Mouse (Mus musculus) midbrain, embryonic 16.5 days (tissue): ENCODE measurements at regions not wholly inside any gene's neighbourhood (a gene's known extent, or its start where the extent isn't known, plus 50 kb on each side); places are given as distances from the start of the nearest gene placed in this dataset.

Experiments used
- ATAC-seq: fragments of 200-750 bp; cut with Nextera tagmentation; 2 replicates; pipeline ENCODE4 v1.8.0; 2017; ENCODE audit warnings: moderate TSS enrichment
- H3K27ac ChIP-seq: fragments of 300-500 bp; sonication (generic); 2 replicates; pipeline ENCODE4 v1.5.1; 2014; ENCODE audit warnings: mild to moderate bottlenecking, low read length, mixed read lengths
- H3K27me3 ChIP-seq: fragments of 300-500 bp; sonication (generic); 2 replicates; pipeline ENCODE4 v1.6.1; 2014; ENCODE audit warnings: low read depth, low read length, mixed read lengths; ENCODE audit not compliant: control insufficient read depth, insufficient read depth
- H3K36me3 ChIP-seq: fragments of 300-500 bp; sonication (generic); 2 replicates; pipeline ENCODE4 v1.6.1; 2014; ENCODE audit warnings: mild to moderate bottlenecking, low read length, moderate library complexity, mixed read lengths; ENCODE audit not compliant: control insufficient read depth, insufficient read depth
- H3K4me1 ChIP-seq: fragments of 300-500 bp; sonication (generic); 2 replicates; pipeline ENCODE4 v1.6.1; 2014; ENCODE audit warnings: mild to moderate bottlenecking, low read length, mixed read lengths; ENCODE audit not compliant: control insufficient read depth, insufficient read depth
- H3K4me2 ChIP-seq: fragments of 300-500 bp; sonication (generic); 2 replicates; pipeline ENCODE4 v1.6.1; 2014; ENCODE audit warnings: mild to moderate bottlenecking, low read length, mixed read lengths
- H3K4me3 ChIP-seq: fragments of 300-500 bp; sonication (generic); 2 replicates; pipeline ENCODE4 v1.5.1; 2014; ENCODE audit warnings: low read depth, mild to moderate bottlenecking, low read length, moderate library complexity, mixed read lengths
- H3K9ac ChIP-seq: fragments of 300-500 bp; sonication (generic); 2 replicates; pipeline ENCODE4 v1.6.1; 2014; ENCODE audit warnings: low read depth, low read length, mixed read lengths
- H3K9me3 ChIP-seq: fragments of 300-500 bp; sonication (generic); replicated peaks from 2 replicates; pipeline ENCODE4 v1.6.1; 2014; ENCODE audit warnings: mild to moderate bottlenecking, low read length, mixed read lengths; ENCODE audit not compliant: control insufficient read depth, poor library complexity, severe bottlenecking
- WGBS: fragments of 180-500 bp; shearing (Covaris S2); extraction: QIAGEN DNeasy Blood & Tissue Kit; methylation state at CpG from one replicate; pipeline ENCODE4 v1.1.7; 2014; 5-methylcytosine and 5-hydroxymethylcytosine counted together

GRCm38 (mm10) chr17:76205082-76205481 lies 653.3 kb upstream of the Fam98a start:
- no peaks in the 10 kb centered on the region for H3K4me1 ChIP-seq
- H3K9ac ChIP-seq, result no peak overlapping the region
- H3K4me2 ChIP-seq, result no peak overlapping the region
- no peaks in the 10 kb centered on the region for H3K9me3 ChIP-seq
- no peak for ATAC-seq
- no peaks in the 10 kb centered on the region for H3K27me3 ChIP-seq
- no peak overlapping the region for H3K27ac ChIP-seq
- no peaks in the 10 kb centered on the region for H3K36me3 ChIP-seq
- H3K4me3 ChIP-seq, result no peak overlapping the region

DNA sequence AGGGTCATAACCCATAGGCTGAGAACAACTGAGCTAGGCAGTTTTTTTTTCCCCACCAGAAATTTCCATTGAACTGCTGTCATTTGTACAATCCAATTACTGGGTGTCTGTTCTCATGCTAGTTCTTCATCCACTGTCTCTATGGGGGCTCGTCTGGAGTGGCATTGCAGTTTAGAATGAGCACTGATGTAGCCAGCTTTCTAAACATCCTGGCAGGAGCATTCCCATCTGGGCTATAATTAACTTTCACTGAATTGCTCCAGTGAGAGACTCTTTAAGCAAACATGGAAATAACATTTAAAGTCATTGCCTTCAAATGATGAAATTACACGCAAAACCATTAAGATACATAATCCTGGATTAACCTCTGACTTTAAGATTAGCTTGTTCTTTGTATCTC lies 633.1 kb upstream of the Fam98a start:
- H3K4me2 ChIP-seq, result no peak overlapping the region
- no peak overlapping the region for H3K4me3 ChIP-seq
- no peak overlapping the region for H3K27ac ChIP-seq
- no peaks in the 10 kb centered on the region for H3K36me3 ChIP-seq
- no peaks in the 10 kb centered on the region for H3K27me3 ChIP-seq
- H3K4me1 ChIP-seq, result no peaks in the 10 kb centered on the region
- H3K9me3 ChIP-seq, result no peaks in the 10 kb centered on the region
- H3K9ac ChIP-seq, result no peak overlapping the region
- WGBS, result 12% methylated on average over 2 of the region's 2 CpGs
- ATAC-seq, result 0 out of 2 replicates have a peak, but pooled peaks have one; percentile 58

GRCm38 (mm10) chr17:76136660-76137495 lies 585.1 kb upstream of the Fam98a start:
- Histone ChIP-seq H3K9ac (no peak overlapping the region), H3K27me3 (no peaks in the 10 kb centered on the region), H3K27ac (no peak overlapping the region), H3K4me3 (no peak overlapping the region), H3K4me1 (no peaks in the 10 kb centered on the region), H3K4me2 (no peak overlapping the region), H3K36me3 (no peaks in the 10 kb centered on the region), H3K9me3 (no peaks in the 10 kb centered on the region)
- ATAC-seq, result no peak

- H3K27me3 ChIP-seq, result no peaks in the 10 kb centered on the region
- no peak overlapping the region for H3K4me3 ChIP-seq
- no peak for ATAC-seq
- no peak overlapping the region for H3K27ac ChIP-seq
- H3K9ac ChIP-seq, result no peak overlapping the region
- WGBS, result 80% methylated on average over 3 of the region's 3 CpGs
- no peaks in the 10 kb centered on the region for H3K36me3 ChIP-seq
- H3K4me2 ChIP-seq, result no peak overlapping the region
- 0 out of 2 replicates have a peak, but pooled peaks cover 3% of the 10 kb centered on the region for H3K9me3 ChIP-seq
- no peaks in the 10 kb centered on the region for H3K4me1 ChIP-seq
These were observed 582.3 kb upstream of the Fam98a start for GRCm38 (mm10) chr17:76134030-76134429.

GRCm38 (mm10) chr17:76125260-76125659 lies 573.5 kb upstream of the Fam98a start:
- Histone ChIP-seq H3K4me2 (no peak overlapping the region), H3K4me3 (no peak overlapping the region), H3K36me3 (no peaks in the 10 kb centered on the region), H3K9ac (no peak overlapping the region), H3K4me1 (no peaks in the 10 kb centered on the region), H3K9me3 (no peaks in the 10 kb centered on the region), H3K27ac (no peak overlapping the region), H3K27me3 (no peaks in the 10 kb centered on the region)
- WGBS, result 67% methylated on average over 5 of the region's 5 CpGs
- ATAC-seq, result no peak

- 53% methylated on average over 9 of the region's 9 CpGs for WGBS
- H3K9me3 ChIP-seq, result no peaks in the 10 kb centered on the region
These were observed 559.8 kb upstream of the Fam98a start for GRCm38 (mm10) chr17:76111315-76112195.

DNA sequence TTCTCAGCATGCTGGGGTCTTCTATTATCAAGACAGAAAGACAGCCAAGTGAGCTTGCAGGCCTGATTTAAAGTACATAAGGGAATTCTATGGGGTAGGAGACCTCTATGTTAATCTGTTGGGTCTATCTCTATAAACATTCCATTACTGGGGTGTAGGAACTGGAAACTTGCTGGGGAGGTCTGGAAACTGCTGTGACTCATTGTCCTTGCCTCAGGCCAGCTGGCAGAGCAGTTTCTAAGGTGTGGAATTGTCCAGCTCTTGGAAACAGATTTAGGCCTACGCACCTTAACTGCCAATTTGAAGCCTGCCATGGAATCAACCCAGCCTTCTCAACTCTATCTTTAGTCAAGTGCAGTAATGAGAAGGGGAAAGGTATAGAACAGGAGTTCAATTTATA lies 559.1 kb upstream of the Fam98a start:
- H3K9me3 ChIP-seq, result no peaks in the 10 kb centered on the region
- no peaks in the 10 kb centered on the region for H3K4me1 ChIP-seq
- no peak overlapping the region for H3K4me2 ChIP-seq
- ATAC-seq, result no peak
- H3K9ac ChIP-seq, result no peak overlapping the region
- 84% methylated on average over 1 of the region's 1 CpGs for WGBS
- no peaks in the 10 kb centered on the region for H3K27me3 ChIP-seq
- H3K36me3 ChIP-seq, result no peaks in the 10 kb centered on the region
- no peak overlapping the region for H3K27ac ChIP-seq
- no peak overlapping the region for H3K4me3 ChIP-seq

More at GRCm38 (mm10) chr17:76111315-76112195, 559.8 kb upstream of the Fam98a start:
- no peak overlapping the region for H3K27ac ChIP-seq
- ATAC-seq, result peak; percentile 92
- H3K4me1 ChIP-seq, result no peaks in the 10 kb centered on the region
- H3K4me2 ChIP-seq, result no peak overlapping the region
- H3K36me3 ChIP-seq, result no peaks in the 10 kb centered on the region
- no peak overlapping the region for H3K9ac ChIP-seq
- H3K4me3 ChIP-seq, result no peak overlapping the region
- H3K27me3 ChIP-seq, result no peaks in the 10 kb centered on the region

- Histone ChIP-seq H3K9ac (no peak overlapping the region), H3K36me3 (no peaks in the 10 kb centered on the region), H3K27ac (no peak overlapping the region), H3K9me3 (no peaks in the 10 kb centered on the region), H3K4me2 (no peak overlapping the region), H3K4me1 (no peaks in the 10 kb centered on the region), H3K4me3 (no peak overlapping the region), H3K27me3 (no peaks in the 10 kb centered on the region)
- WGBS, result 94% methylated on average over 3 of the region's 3 CpGs
- ATAC-seq, result no peak
These were observed 531.8 kb upstream of the Fam98a start for GRCm38 (mm10) chr17:76083536-76083935.

DNA sequence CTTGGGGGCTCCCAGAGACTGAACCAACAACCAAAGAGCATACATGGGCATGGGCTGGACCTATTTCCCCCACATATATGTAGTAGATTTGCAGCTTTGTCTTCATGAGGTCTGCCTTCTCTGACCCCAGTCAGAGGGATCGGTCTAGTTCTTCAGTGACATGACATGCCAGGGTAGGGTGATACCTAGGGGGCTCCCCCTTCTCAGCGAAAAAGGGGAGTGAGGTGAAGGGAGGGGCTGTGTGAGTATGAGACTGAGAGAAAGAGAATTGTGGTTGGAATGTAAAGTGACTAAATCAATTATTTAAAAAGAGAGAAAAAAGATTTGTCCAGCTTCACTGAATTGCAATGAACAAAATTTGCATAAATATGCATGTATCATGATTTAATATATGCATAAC lies 530.0 kb upstream of the Fam98a start:
- H3K9ac ChIP-seq, result no peak overlapping the region
- H3K27ac ChIP-seq, result no peak overlapping the region
- H3K4me2 ChIP-seq, result no peak overlapping the region
- H3K9me3 ChIP-seq, result no peaks in the 10 kb centered on the region
- WGBS, result 72% methylated on average over 2 of the region's 2 CpGs
- no peak for ATAC-seq
- no peak overlapping the region for H3K4me3 ChIP-seq
- no peaks in the 10 kb centered on the region for H3K36me3 ChIP-seq
- H3K4me1 ChIP-seq, result no peaks in the 10 kb centered on the region
- no peaks in the 10 kb centered on the region for H3K27me3 ChIP-seq
